Mouse (Mus musculus): Measurements from ENCODE around the gene Tanc1. TPM values are rescaled to one million over a fixed set of nuclear protein-coding genes. Genes with fewer than 3 reads are reported as not detected.

The Tanc1 gene
- total RNA-seq, 2 experiments from 2014 or later, result 20.1 to 25.4 TPM

Other genes with a start within 250 kb of the Tanc1 start
- 1 to 10 TPM in 1 of 2 experiments, not detected in 1; 1.7 TPM for gene Dapl1, start 127.4 kb upstream of the Tanc1 start, total RNA-seq (2021)